Comparison of ENCODE assay signal across 8 mouse cellular contexts in the genomic region with DNA sequence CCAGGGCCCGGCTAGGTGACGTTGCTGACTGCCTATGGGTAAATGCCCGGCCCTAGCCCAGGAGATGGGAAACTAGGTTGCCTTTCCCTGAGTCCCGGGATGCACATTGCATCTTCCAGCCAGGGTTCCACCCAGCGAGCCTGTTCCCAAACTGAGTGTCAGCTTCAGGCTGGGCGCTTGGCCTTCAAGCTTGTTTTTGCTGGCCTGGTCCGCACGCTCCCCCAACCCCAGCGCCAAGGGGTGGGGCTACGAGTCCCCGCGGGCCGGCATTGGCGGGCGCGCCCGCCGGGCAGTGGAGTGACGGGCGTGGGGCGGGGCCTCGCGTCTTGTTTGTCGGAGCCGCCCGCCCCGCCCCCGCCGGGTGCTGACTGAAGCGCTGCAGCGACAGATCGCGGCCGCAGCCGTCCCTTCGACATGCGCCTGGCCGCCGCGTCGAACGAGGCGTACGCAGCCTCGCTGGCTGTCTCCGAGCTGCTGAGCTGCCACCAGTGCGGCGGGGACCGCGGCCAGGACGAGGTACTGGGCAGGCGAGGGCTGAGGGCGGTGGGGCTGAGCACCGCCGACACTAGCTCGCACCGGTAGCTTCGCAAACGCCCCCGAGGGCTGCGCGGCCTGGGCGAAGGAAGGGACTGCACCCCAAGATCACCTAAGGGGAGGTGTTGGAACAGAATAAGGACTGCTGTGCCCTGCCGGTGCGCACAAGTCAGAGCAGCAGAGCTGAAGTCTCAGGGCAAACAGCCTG.
DNase-seq lines count a peak whose midpoint lies in the region; ATAC-seq lines count a peak whose summit lies in the region.

No protein-coding gene starts in this region.

- under 1% methylated on average over 57 of the region's 65 CpGs for WGBS in hindbrain, embryonic 14.5 days

- H3K4me1 ChIP-seq in hindbrain, embryonic 14.5 days (replicated peaks; ENCODE audit: control insufficient read depth, insufficient read depth, low read length), result peaks cover 17% of the 10 kb centered on the region

- peak; percentile 97 for ATAC-seq in hindbrain, embryonic 14.5 days (ENCODE audit: low FRiP score)

- no peaks in the 10 kb centered on the region for H3K27me3 ChIP-seq in hindbrain, embryonic 14.5 days (ENCODE audit: control insufficient read depth, insufficient read depth, low read length)

- H3K4me3 ChIP-seq in hindbrain, embryonic 14.5 days (replicated peaks; ENCODE audit: low read length), result peak overlapping the region; percentile 82

- no peaks in the 10 kb centered on the region for H3K9me3 ChIP-seq in hindbrain, embryonic 14.5 days (ENCODE audit: control insufficient read depth, low read length)

- H3K27ac ChIP-seq in hindbrain, embryonic 14.5 days, result peak overlapping the region; percentile 98

- H3K9ac ChIP-seq in hindbrain, embryonic 14.5 days, result peak overlapping the region; percentile 95

- H3K4me2 ChIP-seq in hindbrain, embryonic 14.5 days (replicated peaks), result peak overlapping the region; percentile 80

- H3K36me3 ChIP-seq in hindbrain, embryonic 14.5 days (replicated peaks; ENCODE audit: control insufficient read depth, insufficient read depth), result no peaks in the 10 kb centered on the region

- peak; percentile 86 for DNase-seq in T-cell, adult 2 months (ENCODE audit: low spot score)
- DNase-seq in cerebellum, postnatal 25 days, result peak; percentile 98 to 100
- peak; percentile 81 to 86 for DNase-seq in frontal cortex, postnatal 25 days (ENCODE audit: low spot score in 2 of 2)
- peak; percentile 94 for DNase-seq in hindbrain, embryonic 14.5 days (ENCODE audit: low spot score)
- peak; percentile 89 to 90 for DNase-seq in layer of hippocampus, postnatal 36 days
- DNase-seq in lung, postnatal 25 days (ENCODE audit: low spot score), result peak; percentile 93
- DNase-seq in retina, adult 2 months (ENCODE audit: low read depth, low spot score), result peak; percentile 82
- peak; percentile 93 for DNase-seq in thymus, postnatal 25 days

Comparison
In these comparisons a context has a peak if more than half of its experiments do, and no peak if none do; other contexts are left out.
1. Peak in every context shown above with its lines: DNase-seq, ATAC-seq, H3K4me3 ChIP-seq and H3K27ac ChIP-seq.